Mouse (Mus musculus) cerebellum, postnatal 4 days (tissue): ENCODE measurements around the gene Gapdhs.
"Not testable (repeated sequence)": the region's sequence is repeated elsewhere in the genome, so short reads cannot be mapped to it uniquely, and the experiment has no call there.

Experiments
- DNase-seq, 2 experiments: peaks; one replicate each; pipeline ENCODE4 v3.0.0; 2022; ENCODE audit warnings: low spot score in 2 of 2, mixed read lengths in 1 of 2

The Gapdhs gene

GRCm38 (mm10) chr7:30747525-30748204, 4.2 kb upstream of the Gapdhs start:
- DNase-seq, result no peak

- DNase-seq, result peak in 1 of 2 experiments; percentile 16
Observed at GRCm38 (mm10) chr7:30744022-30744598, 629 bp upstream of the Gapdhs start.

GRCm38 (mm10) chr7:30742570-30742969, 911 bp downstream of the Gapdhs start:
- not testable (repeated sequence) for DNase-seq

- no peak for DNase-seq
Observed at GRCm38 (mm10) chr7:30736211-30736610, 7.3 kb downstream of the Gapdhs start.

GRCm38 (mm10) chr7:30730064-30730722, 13.3 kb downstream of the Gapdhs start:
- peak in 1 of 2 experiments; percentile 26 for DNase-seq

GRCm38 (mm10) chr7:30729396-30730063, 14.0 kb downstream of the Gapdhs start, which contains the start of gene Tmem147:
Gene Tmem147, minus strand, starts transcription at chr7:30729540.
- DNase-seq, result peak; percentile 86 to 96

- no peak for DNase-seq
Observed at GRCm38 (mm10) chr7:30728739-30729395, 14.6 kb downstream of the Gapdhs start.

GRCm38 (mm10) chr7:30728214-30728613, 15.3 kb downstream of the Gapdhs start:
- DNase-seq, result no peak

GRCm38 (mm10) chr7:30723274-30723953, 20.1 kb downstream of the Gapdhs start:
- DNase-seq, result no peak

- peak in 1 of 2 experiments; percentile 33 for DNase-seq
Observed at GRCm38 (mm10) chr7:30721286-30721685, 22.2 kb downstream of the Gapdhs start.

- no peak for DNase-seq
Observed at GRCm38 (mm10) chr7:30719669-30720068, 23.8 kb downstream of the Gapdhs start.

- no peak for DNase-seq
Observed at GRCm38 (mm10) chr7:30717716-30718046, 25.8 kb downstream of the Gapdhs start.

- peak in 1 of 2 experiments; percentile 60 for DNase-seq
Observed at GRCm38 (mm10) chr7:30717006-30717715, 26.3 kb downstream of the Gapdhs start.

- no peak for DNase-seq
Observed at GRCm38 (mm10) chr7:30711942-30712341, 31.5 kb downstream of the Gapdhs start, which contains the start of gene Atp4a. Gene Atp4a, plus strand, starts transcription at chr7:30712209.

GRCm38 (mm10) chr7:30707441-30707840, 36.0 kb downstream of the Gapdhs start:
- DNase-seq, result no peak

GRCm38 (mm10) chr7:30706214-30706882, 37.1 kb downstream of the Gapdhs start:
- DNase-seq, result no peak

- no peak for DNase-seq
Observed at GRCm38 (mm10) chr7:30698589-30698988, 44.9 kb downstream of the Gapdhs start, which contains the start of gene 2200002J24Rik. Gene 2200002J24Rik, plus strand, starts transcription at chr7:30698926.

- DNase-seq, result no peak
Observed at GRCm38 (mm10) chr7:30698101-30698500, 45.4 kb downstream of the Gapdhs start.

- DNase-seq, result no peak
Observed at GRCm38 (mm10) chr7:30688325-30688724, 55.2 kb downstream of the Gapdhs start.

GRCm38 (mm10) chr7:30683425-30683824, 60.1 kb downstream of the Gapdhs start:
- DNase-seq, result no peak
